Mouse (Mus musculus) spleen, adult 18-20 months (tissue): ENCODE results near the gene Fgfr2.

Experiments
- DNase-seq, 2 experiments: peaks; one replicate each; pipeline ENCODE4 v3.0.0; 2022; ENCODE audit warnings: mixed read lengths in 2 of 2

Gene Fgfr2

GRCm38 (mm10) chr7:130291179-130291578 lies 2832.0 kb downstream of the Fgfr2 start:
- no peak for DNase-seq

DNA sequence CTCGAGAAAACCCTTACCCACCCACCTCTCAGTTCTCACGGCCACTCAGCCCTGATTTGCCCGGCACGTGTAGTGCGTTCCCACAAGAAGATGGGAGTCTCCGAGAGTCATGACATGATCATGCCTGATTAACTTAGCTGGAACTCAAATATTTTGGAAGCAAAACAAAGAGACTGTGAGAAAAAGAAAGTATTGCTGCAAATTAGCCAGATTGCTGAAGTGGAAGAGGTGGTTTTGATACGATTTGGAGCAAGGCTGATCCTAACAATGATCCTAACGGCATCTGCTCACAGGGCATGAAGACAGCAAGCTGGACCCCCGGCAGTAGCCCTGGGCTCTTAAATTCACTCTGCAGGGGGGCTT lies 2833.7 kb downstream of the Fgfr2 start:
- DNase-seq: no peak

DNA sequence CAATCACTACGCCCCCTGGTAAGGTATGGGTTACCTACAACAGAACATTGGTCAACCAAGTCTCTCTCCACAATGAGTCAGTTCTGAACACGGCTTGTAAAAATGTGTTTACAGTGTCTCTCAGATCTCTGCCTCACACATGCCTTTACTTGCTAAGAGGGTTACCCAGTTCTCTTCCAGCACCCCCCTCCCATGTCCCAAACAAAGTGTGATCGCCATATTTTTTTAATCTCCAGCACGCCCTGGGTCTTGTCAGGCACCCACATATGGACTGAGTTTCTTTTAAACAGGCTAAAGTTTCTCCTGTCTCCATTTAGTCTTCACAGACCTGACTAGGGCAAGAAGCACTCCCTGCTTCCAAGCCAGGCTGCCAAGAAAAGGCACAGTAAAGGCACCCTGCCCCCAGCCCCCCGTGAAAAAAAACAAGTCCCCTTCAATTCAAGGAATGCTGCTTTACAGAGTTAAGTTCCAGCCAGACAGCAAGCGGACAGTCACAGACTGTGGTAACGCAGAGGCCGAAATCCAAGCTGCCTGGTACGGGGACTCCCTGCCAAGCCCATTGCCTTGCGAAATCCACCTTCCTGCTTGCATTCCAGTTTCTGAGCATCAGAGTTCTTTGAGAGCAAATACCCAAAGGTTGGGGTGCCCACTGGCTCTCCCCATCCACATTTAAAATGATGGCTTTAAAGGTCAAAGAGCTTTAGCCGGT lies 2834.3 kb downstream of the Fgfr2 start:
- DNase-seq: no peak

GRCm38 (mm10) chr7:130288248-130288647 lies 2834.9 kb downstream of the Fgfr2 start:
- DNase-seq: no peak

- no peak for DNase-seq
These were observed 2844.1 kb downstream of the Fgfr2 start for GRCm38 (mm10) chr7:130278738-130279705.

DNA sequence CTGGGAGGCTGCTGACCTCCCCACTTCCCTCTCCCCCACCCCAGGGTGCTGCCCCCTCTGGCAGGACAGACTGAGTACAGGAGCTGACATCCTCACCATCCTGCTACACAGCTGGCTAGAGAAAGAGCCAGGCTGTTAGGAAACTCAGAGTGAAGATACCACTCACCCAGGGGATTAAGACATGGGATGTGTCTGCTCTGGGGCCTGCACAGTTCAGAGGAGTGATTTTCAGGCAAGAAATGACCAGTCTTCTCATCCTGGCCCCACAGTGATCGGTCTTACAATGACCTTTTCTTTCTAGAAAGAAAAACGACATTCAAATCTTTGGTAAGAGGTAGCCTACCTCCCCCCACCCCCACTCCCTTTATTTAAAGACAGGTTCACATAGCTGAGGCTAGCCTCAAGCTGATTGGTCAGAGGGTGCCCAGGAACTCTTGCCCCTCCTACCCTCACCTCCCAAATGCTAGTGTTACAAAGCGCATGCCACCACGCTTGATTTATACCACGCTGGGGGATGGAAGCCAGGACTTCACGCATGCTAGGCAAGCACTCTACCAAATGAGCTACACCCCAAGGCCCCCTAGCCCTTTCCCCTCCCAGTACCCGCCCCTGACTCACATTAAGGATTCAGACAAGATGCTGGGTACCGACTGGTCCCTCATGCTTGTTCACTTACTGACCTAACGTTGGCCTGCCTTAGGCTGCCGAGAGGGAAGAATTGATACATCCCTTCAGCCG lies 2845.0 kb downstream of the Fgfr2 start:
- no peak for DNase-seq

DNA sequence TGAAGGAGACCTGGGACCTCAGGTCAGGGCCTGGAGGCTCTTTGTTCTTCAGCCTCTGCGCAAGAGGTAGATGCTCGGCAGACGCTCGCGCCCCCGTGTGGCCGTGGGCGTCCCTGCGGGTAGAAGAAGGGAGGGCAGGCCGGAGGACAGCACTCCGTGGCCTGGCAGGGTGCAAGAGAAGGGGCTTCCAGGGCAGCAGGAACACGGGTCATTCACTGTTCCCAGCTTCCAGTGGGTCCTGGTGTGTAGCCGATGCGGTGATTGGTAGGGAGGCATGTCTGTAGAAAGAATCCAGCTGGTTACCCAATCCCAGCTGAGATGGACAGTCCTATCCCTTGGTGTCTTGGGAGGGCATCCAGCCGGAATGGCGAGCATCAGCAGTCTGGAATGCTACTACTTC lies 2849.9 kb downstream of the Fgfr2 start:
- peak; percentile 16 to 60 for DNase-seq

DNA sequence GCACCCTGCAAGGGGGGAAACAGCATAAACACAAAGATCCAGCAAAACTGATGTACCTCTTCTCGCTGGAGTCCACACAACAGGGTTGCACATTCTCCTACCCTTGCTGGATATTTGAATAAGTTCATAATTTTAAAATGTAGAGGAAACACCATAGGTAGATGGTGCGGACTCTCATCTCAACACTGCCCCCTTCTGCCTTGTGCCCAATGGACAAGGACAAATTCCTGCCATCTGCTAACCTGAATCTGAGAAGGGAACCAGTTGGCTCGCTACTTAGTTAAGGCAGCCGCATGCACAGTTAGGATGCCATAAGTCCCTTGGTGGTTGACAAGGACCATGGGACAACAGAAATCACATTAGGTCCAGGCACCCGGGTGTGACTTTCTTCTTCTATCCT lies 2852.3 kb downstream of the Fgfr2 start:
- no peak for DNase-seq

DNA sequence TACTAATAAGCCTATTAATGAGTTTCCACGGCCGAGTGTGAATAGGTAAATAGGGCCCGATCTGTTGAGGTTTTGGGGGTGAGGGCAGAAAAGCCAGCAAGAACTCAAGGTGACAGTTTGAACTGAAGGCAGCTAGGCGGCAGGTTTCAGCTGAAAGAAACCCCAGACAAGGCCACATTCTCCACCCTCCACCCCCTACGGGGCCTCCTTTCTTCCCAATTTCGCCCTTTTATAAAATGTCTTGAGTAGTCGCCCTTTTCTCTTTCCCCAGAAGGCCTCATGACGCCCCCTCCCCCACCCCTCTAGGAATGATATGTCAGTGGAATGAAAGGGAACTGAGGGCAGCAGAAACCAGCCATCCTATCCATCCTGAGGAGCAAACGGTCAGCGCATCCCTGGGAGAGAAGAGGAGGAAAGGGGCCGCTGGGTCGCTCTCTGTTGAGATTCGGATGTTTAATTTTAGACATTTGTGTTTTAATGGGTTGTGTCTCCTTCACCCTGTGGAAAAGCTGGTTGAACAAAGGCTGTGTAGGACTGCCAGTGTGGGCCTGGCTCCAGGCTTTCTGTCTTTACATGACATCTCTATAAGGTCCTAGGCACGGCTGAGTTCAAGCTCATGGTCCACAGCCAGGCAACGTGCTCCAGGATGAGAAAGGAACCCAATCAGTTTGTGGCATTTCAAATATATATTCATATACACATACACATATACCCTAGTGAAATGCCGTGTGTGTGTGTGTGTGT lies 2853.9 kb downstream of the Fgfr2 start:
- DNase-seq: no peak

GRCm38 (mm10) chr7:130267099-130267498 lies 2856.1 kb downstream of the Fgfr2 start:
- DNase-seq: no peak

- DNase-seq: peak in 1 of 2 experiments; percentile 4
These were observed 2857.0 kb downstream of the Fgfr2 start for GRCm38 (mm10) chr7:130266166-130266490.

DNA sequence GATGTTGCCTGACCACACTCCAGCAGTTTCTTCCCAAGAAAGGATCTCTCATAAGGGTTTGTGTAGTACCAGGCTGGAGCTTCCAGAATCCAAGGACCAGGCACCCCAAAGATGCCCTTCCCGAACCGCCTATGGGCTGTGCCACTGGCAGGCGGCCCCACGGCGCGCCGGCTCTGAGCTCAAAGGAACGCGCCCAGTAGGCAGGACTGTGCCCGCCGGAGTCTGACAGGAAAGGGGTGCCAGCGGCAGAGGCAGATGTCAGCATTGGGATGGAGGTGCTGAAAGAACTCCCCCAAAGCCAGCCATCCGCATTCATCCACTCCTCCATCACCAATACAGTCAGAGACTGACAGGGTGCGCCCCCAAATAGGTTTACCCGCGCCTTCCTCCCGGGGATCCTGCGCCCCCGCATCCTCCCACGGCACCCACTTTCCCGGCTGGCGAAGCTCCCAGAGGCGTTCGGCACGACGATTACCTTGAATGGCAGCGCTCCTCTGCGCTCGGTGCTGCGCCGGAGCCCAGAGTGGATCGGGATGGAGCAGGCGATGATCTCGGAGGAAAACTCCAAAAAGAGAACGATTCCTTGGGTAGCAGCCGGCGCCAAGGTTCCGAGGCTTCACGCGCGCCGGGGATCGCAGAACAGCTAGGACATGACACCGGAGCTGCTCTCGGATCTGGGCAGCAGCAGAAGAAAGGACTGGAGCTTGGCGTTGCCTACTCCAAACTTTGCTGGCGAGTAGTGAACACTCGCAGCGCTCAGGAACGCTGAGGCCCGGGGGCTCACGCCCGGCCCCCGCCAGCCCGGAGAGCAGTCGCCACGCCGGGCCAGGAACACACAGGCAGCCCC lies 2857.6 kb downstream of the Fgfr2 start:
- no peak for DNase-seq

- DNase-seq: no peak
These were observed 2858.4 kb downstream of the Fgfr2 start for GRCm38 (mm10) chr7:130264616-130265318.

DNA sequence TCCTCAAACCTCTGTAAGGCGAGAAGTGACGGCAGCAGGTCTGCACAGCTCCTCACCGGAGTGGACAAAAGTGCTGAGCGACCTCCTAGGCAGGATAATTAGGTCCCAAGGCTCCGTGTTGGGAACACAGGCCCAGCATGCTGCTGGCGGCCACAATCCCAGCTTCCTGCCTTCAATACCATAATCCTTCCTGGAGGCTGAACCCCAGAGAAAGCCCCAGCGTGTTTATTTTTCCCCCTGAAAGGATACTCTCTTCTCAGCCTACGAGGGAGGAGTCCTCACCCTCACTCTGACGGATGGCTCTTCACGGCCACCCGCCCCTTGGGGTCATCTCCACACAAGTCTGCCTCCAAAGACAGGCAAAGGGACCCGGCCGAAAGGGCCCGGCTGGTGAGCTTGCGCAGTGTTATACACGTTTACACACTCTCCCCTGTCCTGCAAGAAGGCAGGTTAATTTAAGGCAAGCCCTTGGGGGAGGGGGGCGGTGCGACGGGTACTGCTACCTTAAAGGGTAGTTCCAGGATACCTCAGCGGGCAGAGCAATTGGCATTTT lies 2859.3 kb downstream of the Fgfr2 start:
- DNase-seq: no peak

DNA sequence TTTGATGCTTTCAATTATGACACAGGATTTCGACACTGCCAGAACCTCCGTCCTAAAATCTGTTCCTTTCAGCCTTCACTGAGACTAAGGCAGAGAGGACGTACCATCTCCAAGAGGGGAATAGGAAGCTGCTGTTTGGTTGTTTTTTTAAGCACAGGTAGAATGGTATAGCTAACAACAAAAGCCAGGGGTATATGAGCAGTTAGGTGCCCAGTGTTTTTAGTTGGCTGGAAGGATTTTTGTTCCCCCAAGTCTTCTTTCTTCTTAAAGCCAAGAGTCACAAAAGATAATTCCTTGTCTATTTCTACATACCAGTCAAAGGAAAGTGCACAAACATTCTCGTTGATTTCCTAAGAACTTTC lies 2859.9 kb downstream of the Fgfr2 start:
- no peak for DNase-seq

- DNase-seq: no peak
These were observed 2860.5 kb downstream of the Fgfr2 start for GRCm38 (mm10) chr7:130262528-130263232.

GRCm38 (mm10) chr7:130261684-130262527 lies 2861.2 kb downstream of the Fgfr2 start:
- DNase-seq: no peak

- no peak for DNase-seq
These were observed 2862.1 kb downstream of the Fgfr2 start for GRCm38 (mm10) chr7:130260905-130261683.
